Mouse (Mus musculus): ENCODE measurements around the gene Ankrd13d.

GRCm38 (mm10) chr19:4282898-4283553 is at the start of gene Ankrd13d:
- TF ChIP-seq POLR2A (IDR thresholded peaks at IDR 0.05; ENCODE audit: borderline replicate concordance, extremely low read depth, low read depth, low read length): no peak
- TF ChIP-seq CTCF (IDR thresholded peaks at IDR 0.05; ENCODE audit: insufficient read depth, low read length): peak; percentile 64
